ENCODE assay signal across 21 mouse cellular contexts in the genomic region with DNA sequence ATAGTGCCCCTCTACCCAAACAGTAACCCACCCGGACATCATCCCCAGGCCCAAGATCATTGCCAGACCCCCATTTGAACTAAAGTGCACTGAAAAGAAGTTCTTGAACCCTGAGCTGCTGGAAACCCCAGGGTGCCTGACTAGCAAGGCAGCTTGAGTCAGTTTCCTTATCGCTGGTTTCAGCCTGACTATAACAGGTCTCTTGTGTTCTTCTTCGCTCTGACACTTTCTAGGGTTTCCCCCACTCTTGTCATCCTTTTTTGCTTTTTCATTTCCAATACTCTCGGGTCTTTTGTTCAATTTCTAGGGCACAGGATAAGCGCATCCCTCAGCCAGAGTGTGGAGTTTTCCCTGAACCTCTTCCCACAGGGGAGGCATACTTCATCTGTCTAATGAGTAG.
A peak's percentile ranks its signal among the peaks of the same experiment; 100 is the strongest.
DNase-seq lines count a peak whose midpoint lies in the region; ATAC-seq and TF ChIP-seq lines count a peak whose summit lies in the region.
"Had no signal": no experiment of that assay in that cellular context is flagged by ENCODE, and none has a peak within 500 bp of the region (broad histone marks: within the 10 kb centered on the region; RNA-seq: fewer than 3 reads in every experiment).

No protein-coding gene starts in this region.

- no peak overlapping the region for H3K4me2 ChIP-seq in heart, embryonic 12.5 days
- peak overlapping the region; percentile 96 for H3K4me2 ChIP-seq in CH12.LX (ENCODE audit: insufficient read depth, low read depth, poor library complexity, severe bottlenecking)
- H3K4me2 ChIP-seq: embryonic facial prominence, embryonic 13.5 days; heart, embryonic 15.5 days; hindbrain, embryonic 13.5 days had no signal

- H3K9me3 ChIP-seq in heart, embryonic 10.5 days: no peaks in the 10 kb centered on the region
- H3K9me3 ChIP-seq in heart, embryonic 12.5 days (replicated peaks): no peaks in the 10 kb centered on the region
- H3K9me3 ChIP-seq in CH12.LX (replicated peaks; ENCODE audit: low read length): no peaks in the 10 kb centered on the region
- no peaks in the 10 kb centered on the region for H3K9me3 ChIP-seq in limb, embryonic 10.5 days (replicated peaks)
- H3K9me3 ChIP-seq: embryonic facial prominence, embryonic 13.5 days; heart, embryonic 15.5 days; hindbrain, embryonic 13.5 days had no signal

- TF ChIP-seq POLR2A in CH12.LX (IDR thresholded peaks at IDR 0.05; ENCODE audit: low read depth, low read length): no peak
- no peak for TF ChIP-seq POLR2A in lung, adult 2 months (IDR thresholded peaks at IDR 0.05; ENCODE audit: borderline replicate concordance, extremely low read depth, low read depth, low read length)

- dilution Hi-C loops in CH12.LX (cut with MboI; ENCODE audit: extremely low pct_ligation_motif_present, extremely low pct_unique_long_range_greater_than_20kb, low sequenced_read_pairs): no loop called here

- WGBS in heart, embryonic 10.5 days: 47% methylated on average over 5 of the region's 5 CpGs
- 46% methylated on average over 5 of the region's 5 CpGs for WGBS in heart, embryonic 12.5 days
- WGBS in limb, embryonic 10.5 days: 78% methylated on average over 5 of the region's 5 CpGs
- WGBS in lung, adult 2 months: 79% methylated on average over 5 of the region's 5 CpGs

- H3K36me3 ChIP-seq in heart, embryonic 10.5 days: no peaks in the 10 kb centered on the region
- H3K36me3 ChIP-seq in heart, embryonic 12.5 days: no peaks in the 10 kb centered on the region
- H3K36me3 ChIP-seq in CH12.LX (replicated peaks in 1 of 2; ENCODE audit: control insufficient read depth in 1 of 2, insufficient read depth in 1 of 2, low read length in 1 of 2): no peaks in the 10 kb centered on the region
- no peaks in the 10 kb centered on the region for H3K36me3 ChIP-seq in limb, embryonic 10.5 days
- H3K36me3 ChIP-seq: embryonic facial prominence, embryonic 13.5 days; heart, embryonic 15.5 days; hindbrain, embryonic 13.5 days had no signal

- TF ChIP-seq EP300 in CH12.LX (IDR thresholded peaks at IDR 0.05; ENCODE audit: low read length): peak; percentile 72

- no peak overlapping the region for H3K9ac ChIP-seq in heart, embryonic 12.5 days
- H3K9ac ChIP-seq in CH12.LX (ENCODE audit: insufficient read depth, low read depth): no peak overlapping the region
- H3K9ac ChIP-seq: embryonic facial prominence, embryonic 13.5 days; heart, embryonic 15.5 days; hindbrain, embryonic 13.5 days had no signal

- no peak for TF ChIP-seq RAD21 in CH12.LX (IDR thresholded peaks at IDR 0.05; ENCODE audit: low read depth, low read length)

- H3K4me3 ChIP-seq in heart, embryonic 10.5 days: no peak overlapping the region
- no peak overlapping the region for H3K4me3 ChIP-seq in heart, embryonic 12.5 days
- H3K4me3 ChIP-seq in CH12.LX (replicated peaks in 1 of 3; ENCODE audit: low read depth in 2 of 3, low read length in 2 of 3, poor library complexity in 1 of 3): no peak overlapping the region
- H3K4me3 ChIP-seq in limb, embryonic 10.5 days: no peak overlapping the region
- no peak overlapping the region for H3K4me3 ChIP-seq in lung, adult 2 months (replicated peaks; ENCODE audit: extremely low read depth, low read depth, low read length)
- H3K4me3 ChIP-seq: embryonic facial prominence, embryonic 13.5 days; heart, embryonic 15.5 days; hindbrain, embryonic 13.5 days had no signal

- H3K79me2 ChIP-seq in CH12.LX (replicated peaks; ENCODE audit: control insufficient read depth, extremely low read depth, insufficient read depth, poor library complexity, severe bottlenecking): no peaks in the 10 kb centered on the region

- no peaks in the 10 kb centered on the region for H3K4me1 ChIP-seq in heart, embryonic 10.5 days
- H3K4me1 ChIP-seq in heart, embryonic 12.5 days (replicated peaks): no peaks in the 10 kb centered on the region
- peaks cover 3 to 33% of the 10 kb centered on the region in 2 experiments for H3K4me1 ChIP-seq in CH12.LX (ENCODE audit: control insufficient read depth in 1 of 2, insufficient read depth in 2 of 2)
- no peaks in the 10 kb centered on the region for H3K4me1 ChIP-seq in limb, embryonic 10.5 days
- no peaks in the 10 kb centered on the region for H3K4me1 ChIP-seq in lung, adult 2 months (ENCODE audit: control insufficient read depth, insufficient read depth, low read length)
- H3K4me1 ChIP-seq: embryonic facial prominence, embryonic 13.5 days; heart, embryonic 15.5 days; hindbrain, embryonic 13.5 days had no signal

- DNase-seq in heart, embryonic 10.5 days (ENCODE audit: low spot score): peak; percentile 20
- peak; percentile 16 for DNase-seq in CD4-positive, CD25-positive, alpha-beta regulatory T cell, adult 2 months (ENCODE audit: low read depth, low spot score)
- peak; percentile 52 for DNase-seq in CH12.LX (ENCODE audit: extremely low read depth)
- DNase-seq in limb, embryonic 10.5 days (ENCODE audit: low spot score): peak; percentile 5
- no peak for DNase-seq in lung, adult 2 months
- no peak for DNase-seq in adrenal gland, postnatal 25 days
- DNase-seq: adrenal gland, postnatal 10 days; B cell, adult 2 months; cerebellum, adult 18-20 months; cerebellum, adult 9-11 months; cerebellum, postnatal 36 days; gastrocnemius, postnatal 14 days; heart, postnatal 14 days; kidney, adult 9 months had no signal

- no peak overlapping the region for H3K27ac ChIP-seq in heart, embryonic 10.5 days
- H3K27ac ChIP-seq in heart, embryonic 12.5 days (ENCODE audit: poor library complexity, severe bottlenecking): no peak overlapping the region
- no peak overlapping the region for H3K27ac ChIP-seq in CH12.LX (ENCODE audit: insufficient read depth, low read depth)
- H3K27ac ChIP-seq in limb, embryonic 10.5 days: no peak overlapping the region
- H3K27ac ChIP-seq: embryonic facial prominence, embryonic 13.5 days; heart, embryonic 15.5 days; hindbrain, embryonic 13.5 days; hindbrain, postnatal 0 days had no signal

- in situ Hi-C loops in CH12.LX (cut with MboI; ENCODE audit: low pct_ligation_motif_present, low pct_unique_long_range_greater_than_20kb, low sequenced_read_pairs): no loop called here

- no peak for ATAC-seq in heart, embryonic 12.5 days (ENCODE audit: insufficient number of reproducible peaks, low FRiP score)
- ATAC-seq: forebrain, embryonic 16.5 days; hindbrain, postnatal 0 days; intestine, postnatal 0 days had no signal

- H3K27me3 ChIP-seq in heart, embryonic 10.5 days (ENCODE audit: insufficient read depth, poor library complexity, severe bottlenecking): no peaks in the 10 kb centered on the region
- no peaks in the 10 kb centered on the region for H3K27me3 ChIP-seq in heart, embryonic 12.5 days (replicated peaks)
- no peaks in the 10 kb centered on the region for H3K27me3 ChIP-seq in CH12.LX (replicated peaks)
- no peaks in the 10 kb centered on the region for H3K27me3 ChIP-seq in limb, embryonic 10.5 days (ENCODE audit: low read depth, poor library complexity, severe bottlenecking)
- H3K27me3 ChIP-seq: embryonic facial prominence, embryonic 13.5 days; heart, embryonic 15.5 days; hindbrain, embryonic 13.5 days had no signal

- TF ChIP-seq CTCF in CH12.LX (conservative IDR thresholded peaks at IDR 0.05 in 1 of 2, IDR thresholded peaks at IDR 0.05 in 1 of 2; ENCODE audit: low read depth in 2 of 2, low read length in 2 of 2): no peak
- TF ChIP-seq CTCF in lung, adult 2 months (IDR thresholded peaks at IDR 0.05; ENCODE audit: insufficient read depth, low read length): no peak

TF ChIP-seq in CH12.LX, 34 proteins besides CTCF, POLR2A, EP300 and RAD21:
- TF ChIP-seq JUN (IDR thresholded peaks at IDR 0.05; ENCODE audit: insufficient read depth, low read depth, low read length) (no peak), ZMIZ1 (IDR thresholded peaks at IDR 0.05; ENCODE audit: low read depth, low read length) (no peak), USF2 (conservative IDR thresholded peaks at IDR 0.05; ENCODE audit: low read depth, low read length) (no peak), ETS1 (conservative IDR thresholded peaks at IDR 0.05; ENCODE audit: low read depth, low read length) (peak; percentile 34; the same call in 1 of the 2 replicates), RCOR1 (conservative IDR thresholded peaks at IDR 0.05; ENCODE audit: low read depth, low read length) (peak; percentile 38; the same call in 1 of the 2 replicates), SIN3A (IDR thresholded peaks at IDR 0.05; ENCODE audit: low read length) (no peak), KAT2A (IDR thresholded peaks at IDR 0.05; ENCODE audit: insufficient replicate concordance, low read length) (no peak), MAX (IDR thresholded peaks at IDR 0.05; ENCODE audit: low read length) (no peak), USF1 (IDR thresholded peaks at IDR 0.05; ENCODE audit: low read depth, low read length) (no peak), UBTF (IDR thresholded peaks at IDR 0.05; ENCODE audit: low read depth, low read length) (no peak), SMC3 (IDR thresholded peaks at IDR 0.05; ENCODE audit: low read depth, low read length) (no peak; the same call in 1 of the 2 replicates), E2F4 (IDR thresholded peaks at IDR 0.05; ENCODE audit: insufficient replicate concordance, low read depth, low read length) (no peak), TCF12 (IDR thresholded peaks at IDR 0.05; ENCODE audit: low read depth, low read length) (peak; percentile 38; the same call in 1 of the 2 replicates), MEF2A (IDR thresholded peaks at IDR 0.05; ENCODE audit: borderline replicate concordance, low read depth, low read length) (peak; percentile 52; the same call in 1 of the 2 replicates), IRF4 (IDR thresholded peaks at IDR 0.05; ENCODE audit: low read depth, low read length) (peak; percentile 72), MYC (IDR thresholded peaks at IDR 0.05; ENCODE audit: low read depth, low read length) (no peak), NELFE (IDR thresholded peaks at IDR 0.05; ENCODE audit: low read depth, low read length) (no peak), MXI1 (IDR thresholded peaks at IDR 0.05; ENCODE audit: low read depth, low read length) (no peak), CHD2 (IDR thresholded peaks at IDR 0.05; ENCODE audit: low read length) (no peak), MAZ (IDR thresholded peaks at IDR 0.05; ENCODE audit: low read depth, low read length) (no peak), ZKSCAN1 (IDR thresholded peaks at IDR 0.05; ENCODE audit: borderline replicate concordance, low read depth, low read length) (no peak), MAFK (IDR thresholded peaks at IDR 0.05; ENCODE audit: insufficient replicate concordance, low read length) (no peak), GABPA (IDR thresholded peaks at IDR 0.05; ENCODE audit: insufficient replicate concordance, low read depth, low read length) (no peak), NRF1 (IDR thresholded peaks at IDR 0.05; ENCODE audit: low read depth, low read length) (no peak)

Comparison
In these comparisons a context has a peak if more than half of its experiments do, and no peak if none do; other contexts are left out.
1. DNase-seq: peak in heart, embryonic 10.5 days (single experiment), CD4-positive, CD25-positive, alpha-beta regulatory T cell, adult 2 months (single experiment), CH12.LX (single experiment) and limb, embryonic 10.5 days (single experiment); none in lung, adult 2 months (single experiment) and adrenal gland, postnatal 25 days (single experiment).